Mouse (Mus musculus): ENCODE measurements around the gene Pkn3.

DNA sequence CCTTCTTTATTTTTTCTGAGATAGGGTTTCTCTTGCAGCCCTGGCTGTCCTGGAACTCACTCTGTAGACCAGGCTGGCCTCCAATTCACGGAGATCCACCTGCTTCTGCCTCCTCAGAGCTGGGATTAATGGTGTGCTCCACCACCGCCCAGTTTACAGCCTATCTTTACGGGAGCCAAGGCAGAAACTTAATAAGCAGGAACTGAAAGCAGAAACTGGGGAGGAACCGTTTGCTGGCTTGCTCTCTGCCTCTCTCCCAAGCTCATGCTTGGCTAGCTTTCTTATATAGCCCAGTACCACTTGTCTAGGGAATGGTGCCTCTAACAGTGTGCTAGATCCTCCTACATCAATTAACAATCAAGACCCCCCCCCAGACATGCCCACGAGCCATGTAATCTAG lies 6.6 kb downstream of the Pkn3 start:
- TF ChIP-seq POLR2A (IDR thresholded peaks at IDR 0.05; ENCODE audit: extremely low read depth, insufficient read depth, low read length), result no peak
- TF ChIP-seq CTCF (IDR thresholded peaks at IDR 0.05; ENCODE audit: extremely low read depth, insufficient read depth, low read length), result no peak

Data from cortical plate, adult 2 months (tissue).